Mouse (Mus musculus) thymus, adult 2 months (tissue): ENCODE data around the gene Spsb3. TPM values are rescaled to one million over a fixed set of nuclear protein-coding genes. Genes with fewer than 3 reads are reported as not detected.

Experiments used
- DNase-seq: peaks from one replicate; pipeline ENCODE4 v3.0.0; 2021
- H3K27ac ChIP-seq: fragments of 200-500 bp; 2 replicates; pipeline ENCODE4 v1.5.1; 2012; ENCODE audit warnings: low read length, control low read depth; ENCODE audit not compliant: control insufficient read depth, insufficient read depth
- H3K27me3 ChIP-seq: fragments of 200-500 bp; 2 replicates; pipeline ENCODE4 v1.6.1; 2012; ENCODE audit warnings: mild to moderate bottlenecking, low read length, moderate library complexity, mixed read lengths; ENCODE audit not compliant: control insufficient read depth, insufficient read depth
- H3K36me3 ChIP-seq: fragments of 200-500 bp; 2 replicates; pipeline ENCODE4 v1.6.1; 2012; ENCODE audit warnings: mild to moderate bottlenecking, low read length, moderate library complexity; ENCODE audit not compliant: control insufficient read depth, insufficient read depth
- H3K4me1 ChIP-seq: fragments of 200-500 bp; replicated peaks from 2 replicates; pipeline ENCODE4 v1.6.1; 2012; ENCODE audit warnings: low read length; ENCODE audit not compliant: control insufficient read depth, insufficient read depth
- H3K4me3 ChIP-seq: fragments of 200-500 bp; 2 replicates; pipeline ENCODE4 v1.5.1; 2012; ENCODE audit warnings: mild to moderate bottlenecking, low read length, control low read depth, moderate library complexity; ENCODE audit not compliant: control insufficient read depth, insufficient read depth
- CTCF ChIP-seq: fragments of 200-500 bp; IDR thresholded peaks from 2 replicates; pipeline ENCODE4 v1.5.1; 2012; ENCODE audit warnings: mild to moderate bottlenecking, control low read depth, low read length, moderate library complexity, borderline replicate concordance; ENCODE audit not compliant: control insufficient read depth, poor library complexity, insufficient read depth; ENCODE audit errors: extremely low read depth
- POLR2A ChIP-seq: fragments of 200-500 bp; IDR thresholded peaks from 2 replicates; pipeline ENCODE4 v1.6.1; 2012; ENCODE audit warnings: mild to moderate bottlenecking, low read length, control low read depth, moderate library complexity; ENCODE audit not compliant: control insufficient read depth, poor library complexity, insufficient read depth; ENCODE audit errors: extremely low read depth
- WGBS: fragments of 180-500 bp; shearing (Covaris S2); methylation state at CpG from one replicate; pipeline ENCODE4 v1.1.7; 2018; 5-methylcytosine and 5-hydroxymethylcytosine counted together
- polyA plus RNA-seq: library from polyadenylated mRNA; depleted of rRNA; stranded (reverse); fragments of >200 nt; gene quantifications from 2 replicates; pipeline ENCODE4 v1.2.3, GENCODE M21; 2012

The Spsb3 gene
- polyA plus RNA-seq, 1 experiment, result 274 TPM

DNA sequence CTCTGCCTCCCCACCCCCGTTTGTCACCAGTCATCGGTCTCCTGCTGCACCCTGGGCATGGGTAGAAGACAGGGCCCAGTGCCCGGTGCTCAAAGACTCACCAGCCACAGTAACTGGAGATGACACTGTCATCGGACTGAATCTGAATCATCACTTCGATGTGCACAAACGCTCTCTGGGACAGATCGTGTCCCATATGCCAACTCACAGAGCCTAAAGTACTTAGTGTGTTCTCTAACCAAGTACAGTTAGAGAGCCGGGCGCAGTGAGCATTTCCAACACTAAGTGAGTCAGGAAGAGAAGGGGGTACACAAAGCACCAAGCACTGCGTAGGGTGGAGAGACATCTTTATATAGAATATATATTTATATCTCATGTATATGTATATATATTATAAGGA is 18.5 kb upstream of the Spsb3 start:
- no peaks in the 10 kb centered on the region for H3K36me3 ChIP-seq
- DNase-seq, result no peak
- no peaks in the 10 kb centered on the region for H3K4me1 ChIP-seq
- WGBS, result 97% methylated on average over 10 of the region's 10 CpGs
- H3K27ac ChIP-seq, result no peak overlapping the region
- H3K27me3 ChIP-seq, result no peaks in the 10 kb centered on the region
- no peak for TF ChIP-seq POLR2A
- TF ChIP-seq CTCF, result no peak
- no peak overlapping the region for H3K4me3 ChIP-seq

DNA sequence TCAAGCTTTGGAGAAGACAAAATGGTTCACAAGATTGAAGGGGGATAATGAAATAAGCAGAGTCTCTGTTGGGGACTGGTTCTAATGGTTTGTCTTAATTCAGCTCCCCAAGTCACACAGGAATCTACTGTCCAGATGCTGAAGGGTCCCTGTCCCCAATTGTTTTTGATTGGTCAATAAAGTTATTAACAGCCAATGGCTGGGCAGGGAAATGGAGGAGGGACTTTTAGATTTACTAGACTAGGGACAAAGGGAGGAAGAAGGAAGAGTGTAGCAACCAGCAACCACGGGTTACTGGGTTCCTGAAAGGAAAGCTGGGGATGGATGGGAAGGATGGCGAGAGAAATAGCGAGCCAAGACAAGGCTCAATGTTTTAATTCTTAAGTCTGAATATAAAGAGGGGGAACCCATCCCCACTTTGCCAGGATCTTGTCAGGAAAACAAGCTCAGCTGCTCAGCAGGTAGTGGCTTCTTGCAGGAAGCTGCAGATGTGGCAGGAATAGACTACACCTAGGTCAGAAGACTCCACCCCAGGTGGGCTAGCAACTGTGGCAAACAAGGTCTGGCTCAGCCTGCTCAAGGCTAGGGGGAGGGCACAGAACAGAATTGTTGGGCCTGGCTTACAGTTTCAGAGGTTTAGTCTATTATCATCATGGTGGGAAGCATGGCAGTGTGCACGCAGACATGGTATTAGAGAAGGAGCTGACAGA is 12.6 kb upstream of the Spsb3 start:
- Histone ChIP-seq H3K27me3 (no peaks in the 10 kb centered on the region), H3K4me1 (no peaks in the 10 kb centered on the region; the same call in 1 of the 2 replicates), H3K4me3 (no peak overlapping the region), H3K36me3 (no peaks in the 10 kb centered on the region), H3K27ac (no peak overlapping the region)
- DNase-seq, result no peak
- TF ChIP-seq CTCF (no peak), POLR2A (no peak)
- 67% methylated on average over 4 of the region's 4 CpGs for WGBS

DNA sequence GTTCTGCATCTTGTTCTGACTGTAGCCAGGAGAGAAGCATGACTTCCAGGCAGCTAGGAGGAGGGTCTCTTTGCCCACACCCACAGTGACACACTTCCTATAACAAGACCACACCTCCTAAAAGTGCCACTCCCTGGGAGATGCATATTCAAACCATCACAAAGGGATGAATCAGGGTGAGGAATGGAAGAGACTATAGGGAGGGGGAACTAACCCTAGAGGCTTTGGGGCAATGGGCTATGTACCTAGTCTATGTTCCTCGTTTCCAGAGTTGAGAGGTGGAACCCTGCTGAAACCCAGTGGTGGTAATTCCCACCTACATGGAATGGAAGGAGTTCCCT is 12.1 kb upstream of the Spsb3 start:
- Histone ChIP-seq H3K36me3 (no peaks in the 10 kb centered on the region), H3K4me1 (no peaks in the 10 kb centered on the region; the same call in 1 of the 2 replicates), H3K27ac (no peak overlapping the region), H3K4me3 (no peak overlapping the region), H3K27me3 (no peaks in the 10 kb centered on the region)
- WGBS, result 48% methylated on average over 1 of the region's 1 CpGs
- no peak for DNase-seq
- TF ChIP-seq POLR2A (no peak), CTCF (no peak)

DNA sequence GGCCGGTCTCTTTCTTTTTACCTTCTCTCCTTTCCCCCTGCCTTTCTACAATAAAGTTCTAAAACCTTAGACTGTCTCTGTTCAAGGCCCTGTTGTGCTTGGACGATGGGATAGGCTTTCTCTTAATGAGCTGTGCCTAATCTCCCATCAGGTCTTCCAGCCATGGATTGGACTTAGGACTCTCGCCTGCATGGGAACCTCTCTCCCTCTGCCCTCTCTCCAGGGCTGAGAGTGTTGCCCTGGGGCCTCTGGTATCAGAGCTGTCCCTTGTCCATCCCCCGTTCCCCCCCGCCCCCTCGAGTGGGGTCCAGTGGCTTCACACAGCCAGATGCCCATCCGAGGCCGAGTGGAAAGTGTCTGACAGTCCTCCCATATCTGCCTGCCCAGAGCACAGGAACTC is 11.5 kb upstream of the Spsb3 start:
- H3K36me3 ChIP-seq, result no peaks in the 10 kb centered on the region
- DNase-seq, result no peak
- TF ChIP-seq CTCF (no peak), POLR2A (no peak)
- WGBS, result 92% methylated on average over 8 of the region's 8 CpGs
- H3K27me3 ChIP-seq, result no peaks in the 10 kb centered on the region
- H3K27ac ChIP-seq, result no peak overlapping the region
- no peak overlapping the region for H3K4me3 ChIP-seq
- H3K4me1 ChIP-seq, result no peaks in the 10 kb centered on the region; the same call in 1 of the 2 replicates

DNA sequence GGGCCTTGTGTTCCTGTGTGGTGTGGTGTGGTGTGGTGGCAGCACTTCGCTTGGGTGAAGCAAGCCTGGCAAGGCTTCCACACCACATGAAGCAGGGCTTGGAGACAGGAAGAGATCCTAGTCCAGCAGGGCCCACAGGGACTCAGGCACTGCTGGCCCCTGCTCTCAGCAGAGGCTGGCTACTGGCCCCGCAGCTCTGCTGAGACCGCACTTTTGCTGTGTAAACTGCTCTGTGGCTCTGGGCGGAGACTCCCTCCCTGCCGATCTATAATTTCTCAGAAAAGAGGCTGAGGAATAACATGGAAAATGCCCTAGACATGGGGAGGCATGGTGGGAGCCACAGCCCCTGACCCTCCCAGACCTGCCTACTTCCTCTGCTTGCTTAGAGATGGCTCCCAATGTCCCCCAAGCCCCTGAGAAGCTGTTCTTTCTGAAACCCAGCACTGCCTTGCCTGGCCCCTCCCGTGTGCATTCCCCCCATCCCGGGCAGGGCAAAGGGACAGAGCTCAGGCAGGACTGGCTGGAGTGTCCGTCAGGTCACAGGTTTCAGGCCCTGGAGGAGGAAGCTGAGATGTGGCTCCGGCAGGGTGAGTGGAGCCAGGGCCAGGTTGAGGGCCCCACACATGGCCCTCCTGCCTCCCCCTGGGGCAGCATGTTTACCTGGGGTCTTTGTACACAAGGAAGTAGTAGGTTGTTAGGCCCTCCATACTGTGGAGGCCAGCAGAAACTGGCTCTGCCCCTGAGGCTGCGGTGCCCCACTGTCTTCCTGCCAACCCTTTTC is 8.9 kb upstream of the Spsb3 start:
- Histone ChIP-seq H3K27ac (no peak overlapping the region), H3K4me3 (no peak overlapping the region), H3K4me1 (no peaks in the 10 kb centered on the region; the same call in 1 of the 2 replicates), H3K27me3 (no peaks in the 10 kb centered on the region), H3K36me3 (peaks cover under 1% of the 10 kb centered on the region; the same call in 1 of the 2 replicates)
- TF ChIP-seq POLR2A, result no peak
- no peak for TF ChIP-seq CTCF
- 80% methylated on average over 10 of the region's 10 CpGs for WGBS
- no peak for DNase-seq

DNA sequence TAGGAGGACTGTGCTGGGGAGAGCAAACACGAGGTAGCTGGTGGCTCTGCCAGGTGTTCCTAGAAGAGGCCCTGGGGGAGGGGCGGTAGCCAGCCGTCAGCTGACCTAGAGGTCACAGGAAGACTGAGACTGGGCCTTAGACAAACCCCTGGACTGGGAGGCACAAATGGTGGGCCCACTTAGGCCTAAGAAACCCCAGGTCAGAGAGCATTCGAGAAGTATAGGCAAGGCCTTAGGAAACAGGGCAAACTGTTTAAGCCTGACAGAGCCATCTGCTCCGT is 8.4 kb upstream of the Spsb3 start:
- WGBS, result 67% methylated on average over 5 of the region's 5 CpGs
- Histone ChIP-seq H3K27me3 (no peaks in the 10 kb centered on the region), H3K4me3 (no peak overlapping the region), H3K27ac (no peak overlapping the region), H3K4me1 (no peaks in the 10 kb centered on the region; the same call in 1 of the 2 replicates), H3K36me3 (peaks cover 6% of the 10 kb centered on the region; the same call in 1 of the 2 replicates)
- TF ChIP-seq POLR2A (no peak), CTCF (no peak)
- DNase-seq, result peak; percentile 48
